8 mouse cellular contexts compared by ENCODE assay signal in the genomic region with DNA sequence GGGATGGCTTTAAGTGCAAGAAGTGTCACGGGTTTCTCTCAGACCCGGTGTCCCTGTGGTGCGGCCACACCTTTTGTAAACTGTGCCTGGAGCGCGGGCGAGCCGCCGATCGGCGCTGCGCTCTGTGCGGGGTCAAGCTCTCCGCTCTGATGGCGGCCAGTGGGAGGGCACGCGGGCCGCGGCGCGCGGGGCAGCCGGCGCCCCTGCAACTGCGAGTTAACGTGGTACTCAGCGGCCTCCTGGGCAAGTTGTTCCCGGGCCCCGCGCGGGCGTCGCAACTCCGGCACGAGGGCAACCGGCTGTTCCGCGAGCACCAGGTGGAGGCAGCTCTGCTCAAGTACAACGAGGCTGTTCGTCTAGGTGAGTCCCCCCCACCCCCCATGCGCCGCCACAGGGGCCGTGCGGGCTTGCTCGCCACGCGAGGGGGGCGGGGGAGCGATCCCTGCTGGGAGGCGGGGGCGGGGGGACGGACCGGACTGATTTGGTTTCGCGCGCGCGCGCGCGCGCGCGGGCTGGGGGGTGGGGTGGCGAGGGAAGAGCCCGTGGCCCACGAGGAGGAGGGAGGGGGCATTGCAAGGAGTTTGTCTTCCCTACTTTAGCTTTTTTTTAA. TPM values are rescaled to one million over a fixed set of nuclear protein-coding genes. Genes with fewer than 3 reads are reported as not detected.
DNase-seq lines count a peak whose midpoint lies in the region; ATAC-seq and TF ChIP-seq lines count a peak whose summit lies in the region.

No protein-coding gene starts in this region.

- 20% methylated on average over 43 of the region's 66 CpGs for WGBS in heart, embryonic 10.5 days
- WGBS in lung, postnatal 0 days: 12% methylated on average over 24 of the region's 66 CpGs
- WGBS in stomach, postnatal 0 days: 23% methylated on average over 30 of the region's 66 CpGs

- no peaks in the 10 kb centered on the region for H3K36me3 ChIP-seq in heart, embryonic 10.5 days
- H3K36me3 ChIP-seq in lung, postnatal 0 days (ENCODE audit: insufficient read depth, low read length): no peaks in the 10 kb centered on the region
- H3K36me3 ChIP-seq in stomach, postnatal 0 days (ENCODE audit: control insufficient read depth, insufficient read depth, low read length): no peaks in the 10 kb centered on the region

- H3K9ac ChIP-seq in lung, postnatal 0 days (replicated peaks; ENCODE audit: low read depth): no peak overlapping the region
- H3K9ac ChIP-seq in stomach, postnatal 0 days (ENCODE audit: low read length): peak overlapping the region; percentile 39

- no peak for TF ChIP-seq EP300 in lung, postnatal 0 days (IDR thresholded peaks at IDR 0.05)
- TF ChIP-seq EP300 in stomach, postnatal 0 days (optimal IDR thresholded peaks at IDR 0.05): no peak

- ATAC-seq in lung, postnatal 0 days: peak; percentile 6; the same call in 1 of the 2 replicates
- peak; percentile 22; the same call in 1 of the 2 replicates for ATAC-seq in stomach, postnatal 0 days (ENCODE audit: low FRiP score, low TSS enrichment)

- H3K9me3 ChIP-seq in heart, embryonic 10.5 days: no peaks in the 10 kb centered on the region
- H3K9me3 ChIP-seq in lung, postnatal 0 days (ENCODE audit: low read length): no peaks in the 10 kb centered on the region
- H3K9me3 ChIP-seq in stomach, postnatal 0 days (ENCODE audit: control insufficient read depth, low read length): no peaks in the 10 kb centered on the region

- H3K4me1 ChIP-seq in heart, embryonic 10.5 days: no peaks in the 10 kb centered on the region
- no peaks in the 10 kb centered on the region for H3K4me1 ChIP-seq in lung, postnatal 0 days (ENCODE audit: insufficient read depth, low read depth, low read length)
- H3K4me1 ChIP-seq in stomach, postnatal 0 days (replicated peaks; ENCODE audit: control insufficient read depth, insufficient read depth): no peaks in the 10 kb centered on the region

- no peak for TF ChIP-seq CTCF in lung, postnatal 0 days (IDR thresholded peaks at IDR 0.05)
- no peak for TF ChIP-seq CTCF in stomach, postnatal 0 days (IDR thresholded peaks at IDR 0.05; ENCODE audit: low read depth)

- H3K27ac ChIP-seq in heart, embryonic 10.5 days: no peak overlapping the region; the same call in 1 of the 2 replicates
- H3K27ac ChIP-seq in lung, postnatal 0 days (ENCODE audit: low read length): 0 out of 2 replicates have a peak overlapping the region, but pooled peaks have one; percentile 38
- H3K27ac ChIP-seq in stomach, postnatal 0 days (replicated peaks): no peak overlapping the region

- peak overlapping the region; percentile 70 for H3K4me2 ChIP-seq in lung, postnatal 0 days (replicated peaks; ENCODE audit: low read depth, low read length)
- peak overlapping the region; percentile 66 for H3K4me2 ChIP-seq in stomach, postnatal 0 days (replicated peaks; ENCODE audit: low read depth)

- H3K4me3 ChIP-seq in heart, embryonic 10.5 days: peak overlapping the region; percentile 59
- peak overlapping the region; percentile 42 for H3K4me3 ChIP-seq in lung, postnatal 0 days (ENCODE audit: low read depth, low read length)
- peak overlapping the region; percentile 46 for H3K4me3 ChIP-seq in stomach, postnatal 0 days (ENCODE audit: low read depth, low read length)

- peak; percentile 16 to 26 for DNase-seq in adrenal gland, adult 18-20 months (ENCODE audit: low spot score in 2 of 2)
- no peak for DNase-seq in adrenal gland, adult 8-10 months
- peak; percentile 2 to 23 for DNase-seq in B cell, adult 2 months
- DNase-seq in cerebellum, adult 9-10 months: peak; percentile 38
- no peak for DNase-seq in heart, embryonic 10.5 days (ENCODE audit: low spot score)
- peak; percentile 18 for DNase-seq in kidney, adult 9 months
- peak; percentile 7 for DNase-seq in lung, postnatal 0 days (ENCODE audit: low spot score)
- DNase-seq in stomach, postnatal 0 days (ENCODE audit: low spot score): peak; percentile 29

- peaks cover 59% of the 10 kb centered on the region for H3K27me3 ChIP-seq in heart, embryonic 10.5 days (ENCODE audit: insufficient read depth, poor library complexity, severe bottlenecking)
- no peaks in the 10 kb centered on the region for H3K27me3 ChIP-seq in lung, postnatal 0 days (replicated peaks; ENCODE audit: insufficient read depth, low read length)
- H3K27me3 ChIP-seq in stomach, postnatal 0 days (ENCODE audit: control insufficient read depth, insufficient read depth, low read length): no peaks in the 10 kb centered on the region

RNA-seq across cellular contexts. Expression of gene Lonrf3, which starts 1.0 kb away (rescaled TPM):
- 1 to 10 TPM; 5.8 to 6.4 TPM for total RNA-seq in adrenal gland, adult 18-20 months (2021)
- 1 to 10 TPM; 3.7 to 4.9 (median 4.0) TPM for total RNA-seq in adrenal gland, adult 8-10 months (2022)
- polyA plus RNA-seq in heart, embryonic 10.5 days (2016; fragmentation: Nextera tagmentation; extraction: Ambion mirVana): 0.11 and 0.33 TPM in 2 replicates
- polyA plus RNA-seq in lung, postnatal 0 days (2015; fragmentation: Nextera tagmentation; extraction: Ambion mirVana): 0.60 and 1.1 TPM in 2 replicates
- 0.47 and 0.55 TPM in 2 replicates for polyA plus RNA-seq in stomach, postnatal 0 days (2015; fragmentation: Nextera tagmentation; extraction: Ambion mirVana)

Comparison
In these comparisons a context has a peak if more than half of its experiments do, and no peak if none do; other contexts are left out.
1. DNase-seq: peak in adrenal gland, adult 18-20 months (2 of 2), B cell, adult 2 months (2 of 2), cerebellum, adult 9-10 months (single experiment), kidney, adult 9 months (single experiment), lung, postnatal 0 days (single experiment) and stomach, postnatal 0 days (single experiment); none in adrenal gland, adult 8-10 months (single experiment) and heart, embryonic 10.5 days (single experiment).
2. Peak in every context shown above with its lines, with median percentiles within 50 percentile points of each other: H3K4me3 ChIP-seq.